Mouse (Mus musculus) cerebellum, adult 2 months (tissue): ENCODE measurements around the gene Zbtb12. TPM values are rescaled to one million over a fixed set of nuclear protein-coding genes. Genes with fewer than 3 reads are reported as not detected.
A peak's percentile ranks its signal among the peaks of the same experiment; 100 is the strongest.

ENCODE experiments used
- DNase-seq, 2 experiments: peaks; one replicate each; pipeline ENCODE4 v3.0.0; 2021
- H3K27ac ChIP-seq: fragments of 200-500 bp; 2 replicates; pipeline ENCODE4 v1.5.1; 2012; ENCODE audit warnings: low read length, control low read depth, inconsistent platforms; ENCODE audit not compliant: insufficient read depth
- H3K27me3 ChIP-seq: fragments of 200-500 bp; 2 replicates; pipeline ENCODE4 v1.6.1; 2012; ENCODE audit warnings: inconsistent platforms, mild to moderate bottlenecking, low read length, moderate library complexity; ENCODE audit not compliant: control insufficient read depth, insufficient read depth
- H3K4me1 ChIP-seq: fragments of 200-500 bp; 2 replicates; pipeline ENCODE4 v1.6.1; 2011; ENCODE audit warnings: low read length; ENCODE audit not compliant: control insufficient read depth, insufficient read depth
- H3K4me3 ChIP-seq: fragments of 200-500 bp; replicated peaks from 2 replicates; pipeline ENCODE3; 2011; ENCODE audit warnings: mild to moderate bottlenecking, low read depth, low read length, control low read depth; ENCODE audit not compliant: insufficient read depth
- CTCF ChIP-seq: fragments of 200-500 bp; IDR thresholded peaks from 2 replicates; pipeline ENCODE4 v1.5.1; 2011; ENCODE audit warnings: low read depth, mild to moderate bottlenecking, control low read depth, low read length, moderate library complexity, borderline replicate concordance; ENCODE audit not compliant: insufficient read depth
- POLR2A ChIP-seq: fragments of 200-500 bp; IDR thresholded peaks from 2 replicates; pipeline ENCODE4 v1.6.1; 2011; ENCODE audit warnings: low read length, control low read depth, borderline replicate concordance; ENCODE audit not compliant: insufficient read depth
- WGBS: fragments of 180-500 bp; shearing (Covaris S2); methylation state at CpG from one replicate; pipeline ENCODE4 v1.1.7; 2018; 5-methylcytosine and 5-hydroxymethylcytosine counted together
- polyA plus RNA-seq: library from polyadenylated mRNA; depleted of rRNA; stranded (reverse); fragments of >200 nt; gene quantifications from 2 replicates; pipeline ENCODE4 v1.2.3, GENCODE M21; 2012

The Zbtb12 gene
- polyA plus RNA-seq, 1 experiment = 8.2 TPM

GRCm38 (mm10) chr17:34881683-34882310 is 2.5 kb downstream of the Zbtb12 start, which contains the start of gene Gm20547:
Gm20547 (minus strand) TSS chr17:34882042.
- Histone ChIP-seq H3K4me3 (no peak within 1 kb of the TSS), H3K27ac (no peak within 1 kb of the TSS), H3K4me1 (no peaks in the 10 kb centered on the region), H3K27me3 (no peaks in the 10 kb centered on the region)
- TF ChIP-seq CTCF (no peak), POLR2A (no peak)
- WGBS = 11% methylated on average over 15 of the region's 15 CpGs
- no peak for DNase-seq

- 50% methylated on average over 3 of the region's 3 CpGs for WGBS
- Histone ChIP-seq H3K27me3 (no peaks in the 10 kb centered on the region), H3K4me3 (no peak overlapping the region), H3K4me1 (no peaks in the 10 kb centered on the region), H3K27ac (no peak overlapping the region)
- DNase-seq = no peak
- TF ChIP-seq POLR2A (no peak), CTCF (no peak)
Measured at GRCm38 (mm10) chr17:34883332-34883731, 4.0 kb downstream of the Zbtb12 start.

GRCm38 (mm10) chr17:34884704-34885103 is 5.4 kb downstream of the Zbtb12 start:
- no peak for TF ChIP-seq POLR2A
- no peak for TF ChIP-seq CTCF
- H3K4me3 ChIP-seq = no peak overlapping the region
- H3K4me1 ChIP-seq = no peaks in the 10 kb centered on the region
- 80% methylated on average over 6 of the region's 6 CpGs for WGBS
- no peak for DNase-seq
- no peaks in the 10 kb centered on the region for H3K27me3 ChIP-seq
- H3K27ac ChIP-seq = no peak overlapping the region

GRCm38 (mm10) chr17:34885615-34886014 is 6.3 kb downstream of the Zbtb12 start:
- H3K4me3 ChIP-seq = no peak overlapping the region
- H3K4me1 ChIP-seq = no peaks in the 10 kb centered on the region
- H3K27ac ChIP-seq = no peak overlapping the region
- DNase-seq = no peak
- TF ChIP-seq POLR2A = no peak
- TF ChIP-seq CTCF = no peak
- no peaks in the 10 kb centered on the region for H3K27me3 ChIP-seq
- WGBS = 89% methylated on average over 3 of the region's 3 CpGs

GRCm38 (mm10) chr17:34887942-34888341 is 8.7 kb downstream of the Zbtb12 start:
- DNase-seq = no peak
- Histone ChIP-seq H3K4me1 (no peaks in the 10 kb centered on the region), H3K4me3 (no peak overlapping the region), H3K27ac (no peak overlapping the region), H3K27me3 (no peaks in the 10 kb centered on the region)
- TF ChIP-seq CTCF (no peak), POLR2A (no peak)
- 83% methylated on average over 5 of the region's 5 CpGs for WGBS

- no peak overlapping the region for H3K4me3 ChIP-seq
- 85% methylated on average over 12 of the region's 12 CpGs for WGBS
- H3K4me1 ChIP-seq = no peaks in the 10 kb centered on the region; the same call in 1 of the 2 replicates
- no peaks in the 10 kb centered on the region for H3K27me3 ChIP-seq
- no peak overlapping the region for H3K27ac ChIP-seq
- TF ChIP-seq POLR2A (no peak), CTCF (no peak)
- no peak for DNase-seq
Measured at GRCm38 (mm10) chr17:34890074-34890743, 10.9 kb downstream of the Zbtb12 start.

GRCm38 (mm10) chr17:34891377-34891776 is 12.1 kb downstream of the Zbtb12 start:
- DNase-seq = no peak
- H3K27me3 ChIP-seq = no peaks in the 10 kb centered on the region
- TF ChIP-seq POLR2A = no peak
- TF ChIP-seq CTCF = 0 out of 2 replicates have a peak, but pooled peaks have one; percentile 9
- H3K27ac ChIP-seq = no peak overlapping the region
- no peak overlapping the region for H3K4me3 ChIP-seq
- 97% methylated on average over 2 of the region's 2 CpGs for WGBS
- peaks cover 4% of the 10 kb centered on the region; the same call in 1 of the 2 replicates for H3K4me1 ChIP-seq
